Mouse (Mus musculus) retina, postnatal 7 days (tissue): ENCODE results near the gene Tnfsfm13.
A peak's percentile ranks its signal among the peaks of the same experiment; 100 is the strongest.

ENCODE experiments used
- DNase-seq: peaks from one replicate; pipeline ENCODE4 v3.0.0-alpha.2; 2012; ENCODE audit warnings: low read depth, low spot score

Tnfsfm13 gene

DNA sequence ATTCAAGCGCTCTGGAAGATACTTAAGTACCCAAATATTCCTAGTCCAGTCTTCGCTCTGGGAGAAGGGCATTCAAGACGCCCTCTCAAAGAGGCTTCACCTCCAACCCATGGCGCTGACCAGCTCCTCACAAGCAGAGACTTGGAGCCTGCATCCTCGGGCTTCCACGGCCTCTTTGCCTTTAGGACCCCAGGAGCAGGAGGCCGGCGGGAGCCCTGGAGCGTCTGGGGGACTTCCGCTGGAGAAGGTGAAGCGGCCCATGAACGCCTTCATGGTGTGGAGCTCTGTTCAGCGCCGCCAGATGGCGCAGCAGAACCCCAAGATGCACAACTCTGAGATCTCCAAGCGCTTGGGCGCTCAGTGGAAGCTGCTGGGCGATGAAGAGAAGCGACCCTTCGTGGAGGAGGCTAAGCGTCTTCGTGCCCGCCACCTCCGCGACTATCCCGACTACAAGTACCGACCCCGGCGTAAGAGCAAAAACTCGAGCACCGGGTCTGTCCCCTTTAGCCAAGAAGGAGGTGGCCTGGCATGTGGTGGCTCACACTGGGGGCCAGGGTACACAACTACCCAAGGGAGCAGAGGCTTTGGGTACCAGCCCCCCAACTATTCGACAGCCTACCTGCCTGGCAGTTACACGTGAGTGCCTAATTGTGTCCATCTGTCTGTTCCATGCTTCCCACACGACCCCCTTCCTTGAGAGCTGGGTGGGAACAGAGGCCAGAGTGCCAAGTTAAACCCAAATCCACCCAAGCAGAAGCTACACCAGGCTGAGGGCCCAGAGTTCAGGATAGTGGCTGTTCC, 40.4 kb downstream of the Tnfsfm13 start, which contains the start of gene Sox15:
TSS of gene Sox15 (plus strand) at position 51 of the 801 bp plus-strand sequence.
- DNase-seq, result peak; percentile 66

DNA sequence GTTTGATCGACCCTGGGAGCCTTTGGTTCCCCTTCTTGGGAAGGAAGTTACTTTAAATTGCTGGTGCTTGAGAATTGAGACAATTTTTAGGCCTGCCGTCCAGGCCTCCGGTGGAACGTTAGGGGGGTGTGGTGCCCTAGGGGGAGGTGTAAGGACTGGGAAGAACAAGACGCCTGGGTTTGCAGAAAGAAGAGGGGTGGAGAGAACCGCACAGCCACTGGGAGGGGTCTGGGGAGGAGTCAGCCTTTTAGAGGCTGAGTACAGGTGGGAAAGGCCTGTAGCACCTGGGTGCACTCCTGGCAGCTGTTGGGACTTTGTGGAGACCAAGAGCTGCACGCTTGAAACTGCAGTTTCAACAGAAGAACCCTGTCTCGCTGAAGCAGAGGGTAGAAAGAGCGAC, 41.1 kb downstream of the Tnfsfm13 start:
- DNase-seq, result no peak

DNA sequence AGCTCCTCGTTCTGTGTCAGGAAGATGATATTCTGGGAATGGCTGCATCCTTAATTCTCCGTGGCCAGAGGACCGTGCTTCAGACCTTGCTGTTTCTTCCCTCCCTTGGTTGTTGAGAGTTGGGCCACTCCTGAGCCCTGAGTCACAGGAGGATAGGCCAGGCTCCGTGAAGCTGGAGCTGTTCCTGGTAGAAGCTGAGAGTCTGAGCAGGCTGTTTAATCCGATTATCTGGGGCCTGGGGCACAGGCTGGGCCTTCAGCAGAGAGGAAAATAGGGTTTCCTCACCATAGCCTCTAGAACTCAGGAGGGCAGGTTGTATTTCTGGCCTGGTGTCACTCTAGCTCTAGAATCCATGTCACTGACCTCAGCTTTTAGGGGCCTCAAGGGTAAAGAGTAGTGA, 42.5 kb downstream of the Tnfsfm13 start:
- DNase-seq, result peak; percentile 62

DNA sequence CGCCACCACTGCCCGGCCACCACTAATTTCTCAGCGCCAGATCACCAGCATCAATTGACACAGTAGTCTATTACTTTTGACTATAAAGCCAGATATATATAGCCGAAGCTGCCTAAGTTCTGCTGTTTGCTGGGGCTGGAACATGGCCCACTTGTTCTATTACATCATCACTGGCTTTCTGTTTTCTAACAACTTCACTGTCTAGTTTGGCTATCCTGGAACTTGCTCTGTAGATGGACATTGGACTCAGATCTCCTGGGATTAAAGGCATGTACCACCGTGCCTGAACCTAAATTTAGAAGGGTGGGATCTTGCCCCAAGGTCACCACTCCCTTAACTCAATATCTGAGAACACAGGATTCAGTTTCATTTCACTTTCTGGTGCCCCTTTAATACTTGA, 50.0 kb downstream of the Tnfsfm13 start:
- no peak for DNase-seq

DNA sequence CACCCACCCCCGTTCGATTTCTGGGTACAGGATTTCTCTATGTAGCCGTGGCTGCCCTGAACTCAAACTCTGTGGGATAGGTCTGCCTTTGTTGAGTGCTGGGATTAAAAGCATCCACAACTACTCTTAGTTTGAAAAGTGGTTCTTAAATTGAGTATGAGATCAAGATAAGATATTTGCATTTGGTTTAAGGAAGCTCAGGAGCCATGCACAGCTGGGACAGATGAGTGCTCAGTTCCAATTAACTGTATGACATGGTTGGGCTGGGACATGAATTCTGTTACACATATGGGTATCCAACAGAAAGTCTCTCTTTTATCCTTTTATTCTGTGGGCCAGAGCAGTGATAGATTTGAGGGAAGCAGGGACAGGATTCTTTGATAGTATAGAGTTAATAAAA, 60.4 kb downstream of the Tnfsfm13 start:
- DNase-seq, result no peak

DNA sequence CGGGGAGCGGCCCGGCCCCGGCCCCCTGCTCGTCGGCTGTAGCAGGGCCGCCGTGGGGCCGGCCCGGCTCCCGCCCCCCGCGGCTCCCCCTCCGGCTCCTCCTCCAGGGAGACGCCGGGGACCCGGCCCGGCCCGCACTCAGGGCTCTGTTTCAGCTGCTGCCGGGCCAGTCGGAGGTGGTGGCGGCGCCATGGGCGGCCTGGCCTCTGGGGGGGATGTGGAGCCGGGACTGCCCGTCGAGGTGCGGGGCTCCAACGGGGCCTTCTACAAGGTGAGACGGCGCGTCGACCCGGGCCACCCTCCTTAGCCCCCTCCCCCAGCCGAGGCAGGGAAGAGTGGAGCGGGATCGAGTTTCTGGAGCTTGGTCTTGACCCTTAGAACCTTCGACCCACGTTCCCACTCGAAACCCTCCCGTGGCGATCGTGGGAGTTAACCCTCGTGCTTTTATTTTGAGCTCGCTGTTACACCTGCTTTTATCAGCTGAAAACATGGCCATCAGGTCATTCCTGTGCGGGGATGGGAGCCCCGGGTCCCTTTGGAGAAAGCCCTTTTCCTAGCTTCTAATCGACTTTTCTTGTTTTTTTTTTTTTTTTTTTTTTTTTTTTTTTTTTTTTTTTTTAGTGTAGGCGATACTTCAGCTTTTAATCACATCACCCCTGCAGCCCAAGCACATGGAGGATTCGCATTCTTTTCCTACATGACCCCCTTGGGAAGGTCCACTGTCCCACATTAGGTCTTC, 62.6 kb downstream of the Tnfsfm13 start:
- no peak for DNase-seq
